Mouse (Mus musculus) lung, postnatal 10 days (tissue): ENCODE measurements around the gene Mcm3ap.
A peak's percentile ranks its signal among the peaks of the same experiment; 100 is the strongest.

Experiments
- DNase-seq: peaks from one replicate; pipeline ENCODE4 v3.0.0; 2021

Gene Mcm3ap

DNA sequence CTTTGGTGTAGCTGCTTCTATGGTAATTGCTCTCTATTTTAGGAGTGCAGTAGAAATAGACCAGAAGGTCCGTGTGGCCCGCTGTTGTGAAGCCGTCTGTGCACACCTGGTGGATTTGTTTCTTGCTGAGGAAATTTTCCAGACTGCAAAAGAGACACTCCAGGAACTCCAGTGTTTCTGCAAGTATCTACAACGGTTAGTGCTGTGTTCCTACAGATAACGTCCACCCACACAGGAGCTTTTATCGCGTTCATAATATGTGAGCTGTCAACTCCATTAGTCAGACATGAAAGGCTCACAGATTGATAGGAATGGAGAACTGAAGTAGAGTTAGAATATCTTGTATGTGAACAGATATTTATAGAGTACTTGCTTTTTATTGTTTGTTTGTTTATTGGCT lies 27.6 kb downstream of the Mcm3ap start:
- DNase-seq: no peak

DNA sequence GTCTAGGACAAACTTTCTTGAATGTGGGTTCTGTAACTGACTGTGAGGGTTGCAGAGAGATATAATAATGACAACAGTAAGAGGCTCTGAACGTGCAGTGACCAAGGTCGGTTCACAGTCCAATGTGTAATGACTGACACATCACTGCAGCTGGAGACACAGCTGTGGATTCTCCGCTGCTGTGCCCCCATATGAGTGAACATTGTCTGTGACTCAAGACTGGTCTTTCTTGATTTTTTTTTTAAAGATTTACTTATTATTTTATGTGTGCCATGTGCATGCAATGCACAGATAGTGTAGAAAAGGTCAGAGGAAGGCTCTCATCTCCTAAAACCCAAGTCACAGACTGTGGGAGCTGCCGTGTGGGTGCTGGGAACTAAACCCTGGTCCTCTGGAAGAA lies 28.8 kb downstream of the Mcm3ap start:
- DNase-seq: no peak

DNA sequence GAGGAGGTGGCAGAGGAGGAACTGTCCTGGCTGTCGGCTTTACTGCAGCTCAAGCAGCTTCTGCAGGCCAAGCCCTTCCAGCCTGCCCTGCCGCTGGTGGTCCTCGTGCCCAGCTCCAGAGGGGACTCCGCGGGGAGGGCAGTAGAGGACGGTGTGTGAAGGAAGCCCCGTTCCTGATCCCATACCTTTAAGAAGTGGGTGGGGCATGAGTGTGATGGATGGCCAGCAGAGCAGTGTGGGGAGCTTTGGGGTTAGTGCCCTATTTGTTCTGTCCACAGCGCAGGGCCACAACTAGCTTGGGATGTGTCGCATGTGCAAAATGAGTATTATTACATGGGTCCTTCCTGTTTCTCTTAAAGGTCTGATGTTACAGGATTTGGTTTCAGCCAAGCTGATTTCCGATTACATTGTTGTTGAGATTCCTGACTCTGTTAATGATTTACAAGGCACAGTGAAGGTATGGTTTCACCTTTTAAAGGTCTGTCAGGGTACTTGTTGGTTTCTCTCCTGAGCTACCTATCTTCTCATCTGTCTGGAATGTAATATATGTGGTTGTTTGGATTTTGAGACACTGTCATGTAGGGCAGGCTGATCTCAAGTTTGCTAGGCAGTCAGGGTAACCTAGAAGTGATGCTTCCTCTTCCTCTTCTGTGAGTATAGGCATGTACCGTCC lies 35.7 kb downstream of the Mcm3ap start:
- DNase-seq: no peak

- no peak for DNase-seq
These were observed 37.1 kb downstream of the Mcm3ap start for GRCm38 (mm10) chr10:76505865-76506264.

DNA sequence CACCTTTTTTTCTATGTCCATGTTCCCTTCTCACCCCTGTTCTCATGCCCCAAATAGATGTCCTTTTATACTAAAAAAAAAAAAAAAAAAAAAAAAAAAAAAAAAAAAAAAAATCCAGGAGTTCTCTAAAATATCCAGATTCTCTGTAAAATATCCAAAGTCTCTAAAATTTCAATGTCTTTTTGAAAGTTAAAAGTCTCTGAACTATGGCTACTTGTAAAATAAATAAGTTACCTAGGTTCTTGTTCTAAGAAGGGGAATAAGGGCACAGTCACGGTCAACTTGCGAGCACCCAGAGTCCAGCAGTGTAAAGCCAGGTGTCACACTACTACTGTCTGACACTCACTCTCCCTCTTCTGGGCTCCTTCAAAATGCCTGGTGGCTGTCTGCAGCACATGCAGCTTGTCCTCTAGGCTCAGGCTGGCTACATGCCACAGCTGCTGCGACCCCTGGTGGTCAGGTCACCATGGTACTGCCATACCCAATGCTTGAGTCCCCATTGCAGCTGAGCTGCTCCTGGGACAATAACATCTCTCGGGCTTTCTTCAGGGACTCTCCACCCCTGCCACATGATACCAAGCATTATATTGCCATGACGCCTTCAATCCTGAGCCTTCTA lies 44.3 kb downstream of the Mcm3ap start:
- peak; percentile 91 for DNase-seq

DNA sequence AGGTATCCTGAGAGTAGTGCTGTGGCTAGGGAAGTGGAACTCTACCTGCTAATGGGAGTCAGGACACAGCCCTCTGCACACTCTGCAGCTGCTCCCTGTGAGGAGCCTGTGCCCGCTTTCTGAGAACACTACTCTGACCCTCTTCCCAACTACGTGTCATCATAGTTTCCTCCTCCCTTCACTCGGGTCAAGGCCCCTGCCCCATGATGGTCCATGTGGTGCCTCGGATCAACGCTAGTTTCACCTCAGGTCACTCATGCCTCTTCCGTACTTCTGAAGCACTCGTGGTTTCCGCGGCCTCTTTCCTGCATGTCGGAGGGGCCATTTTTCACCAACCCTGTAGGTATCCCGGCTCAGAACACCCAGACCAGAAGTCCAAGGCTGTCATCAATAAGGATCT lies 62.2 kb downstream of the Mcm3ap start:
- no peak for DNase-seq

DNA sequence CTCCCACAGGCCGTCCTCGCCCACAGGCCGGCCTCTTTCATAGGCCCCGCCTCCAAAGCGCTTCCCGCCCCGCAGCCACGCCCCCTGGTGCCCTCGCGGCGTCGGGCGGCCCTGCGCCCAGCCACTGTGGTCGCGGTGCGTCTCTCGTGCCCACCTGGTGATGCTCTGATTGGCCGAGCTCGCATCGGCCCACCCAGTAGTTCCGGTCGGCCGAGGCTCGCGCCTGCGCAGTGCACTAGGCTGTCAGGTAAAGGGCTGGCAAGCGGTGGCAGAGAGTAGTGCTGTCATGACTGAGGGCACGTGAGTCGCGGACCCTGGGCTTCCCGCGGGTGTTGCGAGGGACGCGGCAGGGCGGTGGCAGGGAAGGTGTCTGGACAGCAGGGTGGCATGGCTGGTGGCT lies 62.6 kb downstream of the Mcm3ap start, which contains the start of gene Lss:
Gene Lss (plus strand): TSS at position 214 of the 400 bp plus-strand sequence.
- peak; percentile 96 for DNase-seq

DNA sequence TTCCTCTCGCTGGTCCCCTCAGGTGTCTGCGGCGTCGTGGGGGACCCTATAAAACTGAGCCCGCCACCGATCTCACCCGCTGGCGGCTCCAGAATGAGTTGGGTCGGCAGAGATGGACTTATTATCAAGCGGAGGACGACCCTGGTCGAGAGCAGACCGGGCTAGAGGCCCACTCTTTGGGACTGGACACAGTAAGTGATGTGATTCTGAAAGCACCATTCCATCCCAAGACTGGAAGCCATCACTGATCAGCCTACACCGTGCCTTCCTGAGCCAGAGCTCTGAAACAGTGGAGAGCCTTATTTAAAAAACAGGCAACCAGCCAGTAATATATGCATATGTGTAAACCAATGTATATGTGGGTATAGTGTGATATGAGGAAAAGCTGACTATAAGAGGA lies 63.1 kb downstream of the Mcm3ap start:
- DNase-seq: no peak

- no peak for DNase-seq
These were observed 66.8 kb downstream of the Mcm3ap start for GRCm38 (mm10) chr10:76535526-76535925.

DNA sequence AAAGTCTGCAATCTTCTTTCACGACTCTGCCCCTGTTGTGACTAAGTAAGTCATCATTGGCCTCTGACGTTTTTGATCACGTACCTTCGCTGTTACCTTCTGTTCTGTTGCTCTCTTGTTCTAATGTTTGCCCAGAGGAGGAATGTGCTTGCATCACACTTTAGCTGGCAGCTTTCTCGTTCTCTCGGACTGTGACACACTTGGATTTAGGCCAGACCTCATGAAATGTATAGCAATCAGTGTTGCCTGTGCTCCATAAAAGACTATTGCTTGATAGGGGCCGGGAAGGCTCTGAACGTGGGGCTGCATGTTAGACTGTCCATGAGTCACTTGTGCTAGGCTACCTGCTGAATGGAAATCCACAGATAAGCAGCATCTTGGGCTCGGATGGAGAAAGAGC lies 68.9 kb downstream of the Mcm3ap start:
- peak; percentile 28 for DNase-seq

GRCm38 (mm10) chr10:76541336-76542085 lies 72.8 kb downstream of the Mcm3ap start:
- DNase-seq: no peak

DNA sequence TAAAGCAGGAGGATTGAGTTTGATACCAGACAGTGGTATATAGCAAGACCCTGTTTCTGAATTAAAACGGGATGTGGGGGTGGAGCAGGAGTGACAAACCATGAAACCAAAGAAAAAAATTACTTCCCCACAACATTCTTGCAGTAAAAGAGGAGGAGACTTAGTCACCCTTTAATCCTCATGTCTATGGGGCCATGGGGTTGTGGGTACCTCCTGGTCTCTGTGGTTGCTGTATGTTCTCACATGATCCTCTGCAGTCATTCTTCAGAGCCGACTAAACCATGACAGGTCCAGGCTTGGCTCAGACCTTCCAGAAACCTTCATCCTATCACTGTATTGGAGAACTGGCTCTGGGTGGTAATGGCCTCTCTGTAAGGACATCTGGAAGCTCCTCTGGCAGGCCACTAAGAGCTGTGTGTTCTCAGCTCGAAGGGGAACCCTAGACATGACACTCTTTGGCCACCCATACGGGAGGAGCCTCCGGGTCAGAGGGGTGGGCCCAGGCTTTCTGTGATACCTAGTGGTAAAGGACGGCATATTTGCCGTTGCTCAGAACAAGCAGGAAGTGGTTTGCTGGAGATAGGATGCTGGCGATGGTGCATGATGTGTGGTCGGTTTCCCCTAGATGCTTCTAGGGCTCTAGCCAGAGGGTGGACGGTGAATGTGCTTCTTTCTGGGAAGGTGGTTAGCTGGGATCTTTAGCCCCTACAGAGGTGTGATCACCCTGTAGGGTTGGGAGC lies 74.1 kb downstream of the Mcm3ap start:
- no peak for DNase-seq

DNA sequence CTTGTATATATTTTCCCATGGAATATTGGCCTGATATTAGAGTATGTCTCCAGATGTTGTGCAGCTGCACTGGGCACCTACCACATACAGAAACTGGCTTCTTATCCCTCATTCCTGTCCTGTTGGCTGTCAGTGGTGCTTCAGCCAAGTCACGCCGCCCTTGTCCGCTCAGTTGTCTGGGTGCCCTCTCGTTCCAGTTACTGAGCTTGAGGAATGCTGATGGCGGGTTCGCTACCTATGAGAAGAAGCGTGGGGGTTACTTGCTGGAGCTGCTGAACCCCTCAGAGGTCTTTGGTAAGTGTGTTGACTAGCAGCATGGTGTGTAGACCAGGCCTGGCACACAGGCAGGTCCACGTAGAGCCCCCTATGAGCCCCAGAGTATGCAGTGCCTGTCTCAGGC lies 77.8 kb downstream of the Mcm3ap start:
- no peak for DNase-seq

DNA sequence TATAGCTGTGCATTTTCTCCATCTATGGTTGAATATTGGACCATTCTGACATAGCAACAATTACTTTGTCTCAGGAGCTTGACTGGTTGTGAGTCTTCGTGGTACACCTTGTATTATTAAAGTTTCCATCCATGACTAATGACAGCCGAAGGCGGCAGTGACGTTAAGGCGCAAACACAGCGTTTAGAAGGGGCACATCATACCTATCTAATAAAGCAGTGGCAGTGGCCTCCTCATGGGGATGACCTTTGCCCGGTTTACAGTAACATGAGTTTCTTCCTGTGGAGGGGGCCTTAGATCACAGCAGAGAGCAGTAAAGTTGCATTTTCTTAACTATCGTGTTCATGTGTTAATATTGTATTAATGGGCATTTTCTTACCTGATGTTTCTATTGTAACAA lies 79.5 kb downstream of the Mcm3ap start:
- DNase-seq: no peak

DNA sequence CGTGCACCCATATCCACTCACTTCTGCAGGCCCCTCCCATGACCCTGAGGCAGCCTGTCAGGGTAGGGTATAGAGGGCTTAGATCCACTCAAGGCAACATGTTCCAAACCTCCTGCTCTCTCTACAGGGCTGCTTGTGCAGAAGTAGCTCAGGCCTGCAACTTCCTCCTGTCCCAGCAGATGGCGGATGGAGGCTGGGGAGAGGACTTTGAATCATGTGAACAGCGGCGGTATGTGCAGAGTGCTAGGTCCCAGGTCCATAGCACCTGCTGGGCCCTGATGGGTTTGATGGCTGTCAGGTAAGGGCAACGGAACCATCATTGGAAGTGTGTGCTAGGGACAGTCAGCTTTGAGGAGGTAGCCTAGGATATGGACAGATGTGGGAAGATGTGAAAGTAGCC lies 81.7 kb downstream of the Mcm3ap start:
- peak; percentile 21 for DNase-seq

DNA sequence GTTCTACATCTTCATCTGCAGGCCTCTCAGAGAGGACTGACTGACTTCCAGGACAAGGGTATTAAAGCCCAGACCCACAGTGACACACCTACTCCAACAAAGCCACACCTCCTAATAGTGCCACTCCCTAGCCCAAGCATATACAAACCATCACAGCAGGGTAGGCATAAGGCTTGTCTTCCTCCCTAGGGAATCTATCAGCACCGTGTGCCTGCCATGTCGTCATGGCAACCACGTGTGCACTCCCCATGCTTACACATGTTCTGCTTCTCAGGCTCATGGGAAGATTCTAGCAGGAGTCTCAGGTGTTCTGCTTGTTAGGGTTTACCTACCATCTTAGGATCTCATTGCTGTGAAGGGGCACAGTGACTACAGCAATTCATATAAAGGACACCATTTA lies 82.8 kb downstream of the Mcm3ap start:
- DNase-seq: no peak

GRCm38 (mm10) chr10:76554061-76554460 lies 85.3 kb downstream of the Mcm3ap start:
- DNase-seq: peak; percentile 12

DNA sequence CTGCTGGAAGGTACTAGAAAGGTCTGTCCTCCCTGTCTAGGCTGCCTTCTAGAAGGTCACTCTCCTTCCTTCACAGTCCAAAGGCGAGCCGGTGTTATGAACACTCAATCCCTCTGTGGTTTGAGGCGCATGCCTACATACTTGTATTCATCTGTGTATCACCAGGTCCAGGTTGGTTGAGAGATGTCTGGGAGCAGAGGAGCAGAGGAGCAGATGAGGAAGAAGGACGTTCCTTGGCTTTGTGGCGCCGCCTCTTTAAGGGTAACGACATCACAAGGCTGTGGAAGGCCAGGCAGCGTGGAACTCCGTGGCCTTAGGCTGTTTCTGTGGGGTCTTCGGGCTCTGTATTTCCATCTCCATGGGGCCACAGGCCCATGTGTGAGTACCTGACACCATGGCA lies 93.2 kb downstream of the Mcm3ap start, which contains the start of gene Spatc1l:
Gene Spatc1l (plus strand): TSS at position 301 of the 400 bp plus-strand sequence.
- DNase-seq: no peak
